Mouse (Mus musculus) heart, adult 2 months (tissue): ENCODE results near the gene Bloc1s3.

Experiments used
- CTCF ChIP-seq: fragments of 200-600 bp; IDR thresholded peaks from 2 replicates; pipeline ENCODE4 v1.8.1; 2022; ENCODE audit warnings: antibody characterized with exemption, mild to moderate bottlenecking, moderate library complexity
- EP300 ChIP-seq: fragments of 200-500 bp; IDR thresholded peaks from 2 replicates; pipeline ENCODE4 v1.6.1; 2011; ENCODE audit warnings: low read depth, low read length, control low read depth; ENCODE audit not compliant: insufficient read depth
- POLR2A ChIP-seq: fragments of 200-500 bp; IDR thresholded peaks from 2 replicates; pipeline ENCODE4 v1.6.1; 2011; ENCODE audit warnings: mild to moderate bottlenecking, low read depth, low read length, control low read depth; ENCODE audit not compliant: insufficient read depth

GRCm38 (mm10) chr7:19534676-19535075, 26.5 kb upstream of the Bloc1s3 start:
- TF ChIP-seq CTCF (no peak), POLR2A (no peak), EP300 (no peak)
